Comparison of ENCODE assay signal across 32 mouse cellular contexts in genomic region chr19:40359712-40360394, GRCm38 (mm10).
DNase-seq lines count a peak whose midpoint lies in the region; ATAC-seq and TF ChIP-seq lines count a peak whose summit lies in the region.
"Had no signal": no experiment of that assay in that cellular context is flagged by ENCODE, and none has a peak within 500 bp of the region (broad histone marks: within the 10 kb centered on the region; RNA-seq: fewer than 3 reads in every experiment).

No protein-coding gene starts in this region.

- H3K36me3 ChIP-seq in stomach, embryonic 14.5 days (ENCODE audit: control insufficient read depth, insufficient read depth, low read length): no peaks in the 10 kb centered on the region; the same call in 1 of the 2 replicates
- H3K36me3 ChIP-seq in stomach, postnatal 0 days (ENCODE audit: control insufficient read depth, insufficient read depth, low read length): peaks cover 4% of the 10 kb centered on the region; the same call in 1 of the 2 replicates
- peaks cover 22% of the 10 kb centered on the region for H3K36me3 ChIP-seq in midbrain, embryonic 10.5 days
- H3K36me3 ChIP-seq in hindbrain, embryonic 11.5 days (ENCODE audit: control insufficient read depth, insufficient read depth, low read length): 0 out of 2 replicates have a peak, but pooled peaks cover 2% of the 10 kb centered on the region

- no peak for DNase-seq in stomach, postnatal 0 days (ENCODE audit: low spot score)
- no peak for DNase-seq in midbrain, embryonic 10.5 days (ENCODE audit: low spot score)
- no peak for DNase-seq in layer of hippocampus, adult 8-10 months (ENCODE audit: low spot score in 2 of 2)
- DNase-seq in hindbrain, embryonic 11.5 days (ENCODE audit: low spot score): no peak
- DNase-seq: adrenal gland, postnatal 14 days; B cell, adult 2 months; cerebellum, adult 2 months; cerebellum, postnatal 14 days; embryo, embryonic 11 days; gastrocnemius, adult 2 months; gastrocnemius, postnatal 36 days; heart, adult 18-20 months; heart, postnatal 36 days; kidney, adult 2 months; kidney, postnatal 10 days; left cerebral cortex, postnatal 4 days; liver, postnatal 0 days; midbrain, embryonic 14.5 days; retina, postnatal 1 day; right cerebral cortex, postnatal 14 days; thymus, postnatal 14 days had no signal

- ATAC-seq in stomach, embryonic 14.5 days (ENCODE audit: insufficient number of reproducible peaks, insufficient read depth, low FRiP score, low read depth): no peak
- no peak for ATAC-seq in stomach, postnatal 0 days (ENCODE audit: low FRiP score, low TSS enrichment)
- ATAC-seq in activated CD4-positive, CD25-positive, alpha-beta regulatory T cell, adult 4 months: peak; percentile 23
- ATAC-seq in hindbrain, embryonic 11.5 days (ENCODE audit: low FRiP score): no peak
- ATAC-seq: forebrain, embryonic 14.5 days; liver, embryonic 12.5 days; liver, postnatal 0 days; Patski had no signal

- no peak overlapping the region for H3K4me2 ChIP-seq in stomach, embryonic 14.5 days (replicated peaks; ENCODE audit: low read depth, low read length)
- H3K4me2 ChIP-seq in stomach, postnatal 0 days (replicated peaks; ENCODE audit: low read depth): no peak overlapping the region
- no peak overlapping the region for H3K4me2 ChIP-seq in hindbrain, embryonic 11.5 days (replicated peaks; ENCODE audit: low read depth, low read length)
- H3K4me2 ChIP-seq: embryonic facial prominence, embryonic 12.5 days; heart, embryonic 11.5 days; hindbrain, embryonic 13.5 days; liver, embryonic 12.5 days had no signal

- H3K4me3 ChIP-seq in stomach, embryonic 14.5 days (ENCODE audit: low read depth, low read length): no peak overlapping the region
- H3K4me3 ChIP-seq in stomach, postnatal 0 days (ENCODE audit: low read depth, low read length): no peak overlapping the region
- H3K4me3 ChIP-seq in cortical plate, adult 2 months (ENCODE audit: insufficient read depth, low read length): no peak overlapping the region
- H3K4me3 ChIP-seq in midbrain, embryonic 10.5 days: no peak overlapping the region
- no peak overlapping the region for H3K4me3 ChIP-seq in hindbrain, embryonic 11.5 days (ENCODE audit: low read depth, low read length)
- H3K4me3 ChIP-seq: embryonic facial prominence, embryonic 12.5 days; gastrocnemius, adult 2 months; hindbrain, embryonic 13.5 days; left cerebral cortex, adult 2 months; liver, embryonic 12.5 days had no signal

- H3K9ac ChIP-seq in stomach, embryonic 14.5 days (replicated peaks; ENCODE audit: low read depth, low read length): no peak overlapping the region
- no peak overlapping the region for H3K9ac ChIP-seq in stomach, postnatal 0 days (ENCODE audit: low read length)
- no peak overlapping the region for H3K9ac ChIP-seq in hindbrain, embryonic 11.5 days (ENCODE audit: low read depth, low read length)
- H3K9ac ChIP-seq: embryonic facial prominence, embryonic 12.5 days; hindbrain, embryonic 13.5 days; liver, embryonic 12.5 days; liver, postnatal 0 days had no signal

- TF ChIP-seq POLR2A in cortical plate, adult 2 months (IDR thresholded peaks at IDR 0.05; ENCODE audit: extremely low read depth, insufficient read depth, low read length): no peak

- 83% methylated on average over 5 of the region's 5 CpGs for WGBS in stomach, embryonic 14.5 days
- 82% methylated on average over 5 of the region's 5 CpGs for WGBS in stomach, postnatal 0 days
- 83% methylated on average over 5 of the region's 5 CpGs for WGBS in midbrain, embryonic 10.5 days
- WGBS in hindbrain, embryonic 11.5 days: 83% methylated on average over 5 of the region's 5 CpGs

- H3K4me1 ChIP-seq in stomach, embryonic 14.5 days (ENCODE audit: control insufficient read depth, insufficient read depth, low read length): no peaks in the 10 kb centered on the region
- no peaks in the 10 kb centered on the region; the same call in 1 of the 2 replicates for H3K4me1 ChIP-seq in stomach, postnatal 0 days (replicated peaks; ENCODE audit: control insufficient read depth, insufficient read depth)
- peaks cover 15% of the 10 kb centered on the region for H3K4me1 ChIP-seq in cortical plate, adult 2 months (ENCODE audit: control insufficient read depth, insufficient read depth, low read length)
- H3K4me1 ChIP-seq in midbrain, embryonic 10.5 days: peaks cover 2% of the 10 kb centered on the region
- no peaks in the 10 kb centered on the region for H3K4me1 ChIP-seq in hindbrain, embryonic 11.5 days (replicated peaks; ENCODE audit: control insufficient read depth, insufficient read depth, low read length)

- no peak for TF ChIP-seq CTCF in stomach, postnatal 0 days (IDR thresholded peaks at IDR 0.05; ENCODE audit: low read depth)
- TF ChIP-seq CTCF in cortical plate, adult 2 months (IDR thresholded peaks at IDR 0.05; ENCODE audit: extremely low read depth, insufficient read depth, low read length): no peak

- H3K9me3 ChIP-seq in stomach, embryonic 14.5 days (ENCODE audit: control insufficient read depth, low read depth, low read length): no peaks in the 10 kb centered on the region
- no peaks in the 10 kb centered on the region for H3K9me3 ChIP-seq in stomach, postnatal 0 days (ENCODE audit: control insufficient read depth, low read length)
- H3K9me3 ChIP-seq in midbrain, embryonic 10.5 days (replicated peaks): peaks cover 6% of the 10 kb centered on the region; the same call in 1 of the 2 replicates
- no peaks in the 10 kb centered on the region for H3K9me3 ChIP-seq in hindbrain, embryonic 11.5 days (ENCODE audit: control insufficient read depth, low read length)
- H3K9me3 ChIP-seq: embryonic facial prominence, embryonic 12.5 days; hindbrain, embryonic 13.5 days had no signal

- peak overlapping the region; percentile 21; the same call in 1 of the 2 replicates for H3K27ac ChIP-seq in stomach, embryonic 14.5 days (ENCODE audit: low read length)
- H3K27ac ChIP-seq in stomach, postnatal 0 days (replicated peaks): no peak overlapping the region
- H3K27ac ChIP-seq in cortical plate, adult 2 months (ENCODE audit: insufficient read depth, low read length): peak overlapping the region; percentile 52; the same call in 1 of the 2 replicates
- H3K27ac ChIP-seq in midbrain, embryonic 10.5 days (replicated peaks): no peak overlapping the region
- H3K27ac ChIP-seq in hindbrain, embryonic 11.5 days (ENCODE audit: low read depth, low read length): no peak overlapping the region
- H3K27ac ChIP-seq: embryonic facial prominence, embryonic 12.5 days; gastrocnemius, adult 2 months; hindbrain, embryonic 13.5 days; liver, embryonic 12.5 days; macrophage had no signal

- TF ChIP-seq EP300 in stomach, postnatal 0 days (optimal IDR thresholded peaks at IDR 0.05): no peak

- no peaks in the 10 kb centered on the region for H3K27me3 ChIP-seq in stomach, embryonic 14.5 days (ENCODE audit: control insufficient read depth, insufficient read depth, low read length)
- H3K27me3 ChIP-seq in stomach, postnatal 0 days (ENCODE audit: control insufficient read depth, insufficient read depth, low read length): no peaks in the 10 kb centered on the region
- H3K27me3 ChIP-seq in midbrain, embryonic 10.5 days (ENCODE audit: low read depth, poor library complexity, severe bottlenecking): no peaks in the 10 kb centered on the region
- no peaks in the 10 kb centered on the region for H3K27me3 ChIP-seq in hindbrain, embryonic 11.5 days (ENCODE audit: control insufficient read depth, insufficient read depth, low read length)
- H3K27me3 ChIP-seq: embryonic facial prominence, embryonic 12.5 days; hindbrain, embryonic 13.5 days; liver, embryonic 12.5 days; Patski had no signal

Comparison
In these comparisons a context has a peak if more than half of its experiments do, and no peak if none do; other contexts are left out.
1. H3K27ac ChIP-seq: peak in stomach, embryonic 14.5 days (single experiment) and cortical plate, adult 2 months (single experiment); none in stomach, postnatal 0 days (single experiment), midbrain, embryonic 10.5 days (single experiment) and hindbrain, embryonic 11.5 days (single experiment).